23 mouse cellular contexts compared by ENCODE assay signal in the genomic region with DNA sequence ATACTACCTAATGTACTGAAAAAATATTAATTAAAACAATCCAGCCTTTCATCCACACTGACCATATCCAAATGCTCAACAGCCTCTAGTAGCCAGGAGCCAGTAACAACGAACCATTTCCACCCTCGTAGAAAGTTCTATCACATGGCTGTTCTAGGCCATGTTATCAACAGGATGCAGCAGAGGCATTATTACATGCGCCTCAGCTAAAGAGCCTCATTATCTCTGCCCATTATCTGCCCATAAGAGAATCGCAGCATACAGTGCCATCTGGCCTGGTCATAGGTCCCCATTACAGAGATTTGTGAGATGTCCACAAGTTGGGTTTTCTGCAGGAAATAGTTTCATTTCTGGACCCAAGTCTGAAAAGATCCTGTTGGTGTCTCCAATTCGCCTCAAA. TPM values are rescaled to one million over a fixed set of nuclear protein-coding genes. Genes with fewer than 3 reads are reported as not detected.
DNase-seq lines count a peak whose midpoint lies in the region; ATAC-seq and TF ChIP-seq lines count a peak whose summit lies in the region.
"Had no signal": no experiment of that assay in that cellular context is flagged by ENCODE, and none has a peak within 500 bp of the region (broad histone marks: within the 10 kb centered on the region; RNA-seq: fewer than 3 reads in every experiment).

No protein-coding gene starts in this region.

- no peak for TF ChIP-seq EP300 in stomach, postnatal 0 days (optimal IDR thresholded peaks at IDR 0.05)

- H3K27ac ChIP-seq in stomach, postnatal 0 days (replicated peaks) = no peak overlapping the region
- H3K27ac ChIP-seq: embryonic facial prominence, embryonic 15.5 days; forebrain, embryonic 10.5 days; heart, adult 2 months; hindbrain, embryonic 10.5 days; hindbrain, embryonic 14.5 days had no signal

- H3K4me2 ChIP-seq in stomach, postnatal 0 days (replicated peaks; ENCODE audit: low read depth) = no peak overlapping the region
- H3K4me2 ChIP-seq: embryonic facial prominence, embryonic 15.5 days; heart, embryonic 12.5 days; hindbrain, embryonic 14.5 days had no signal

- no peaks in the 10 kb centered on the region for H3K9me3 ChIP-seq in stomach, postnatal 0 days (ENCODE audit: control insufficient read depth, low read length)
- H3K9me3 ChIP-seq: embryonic facial prominence, embryonic 15.5 days; forebrain, embryonic 10.5 days; heart, embryonic 12.5 days; hindbrain, embryonic 10.5 days had no signal

- H3K36me3 ChIP-seq in stomach, postnatal 0 days (ENCODE audit: control insufficient read depth, insufficient read depth, low read length) = peaks cover 6% of the 10 kb centered on the region; the same call in 1 of the 2 replicates

- WGBS in stomach, postnatal 0 days = 90% methylated on average over 5 of the region's 5 CpGs

- peak; percentile 88 for ATAC-seq in common myeloid progenitor, adult 5-6 weeks (replicated peaks; ENCODE audit: low read depth, poor library complexity, severe bottlenecking)
- peak; percentile 94 for ATAC-seq in megakaryocyte progenitor cell, adult 5-6 weeks (replicated peaks; ENCODE audit: poor library complexity)
- no peak for ATAC-seq in stomach, postnatal 0 days (ENCODE audit: low FRiP score, low TSS enrichment)
- ATAC-seq: forebrain, embryonic 14.5 days had no signal

- DNase-seq in heart, adult 11 months = peak; percentile 77
- no peak for DNase-seq in heart, adult 8-10 months (ENCODE audit: low spot score)
- peak; percentile 71 for DNase-seq in 416B (ENCODE audit: low read depth)
- no peak for DNase-seq in stomach, postnatal 0 days (ENCODE audit: low spot score)
- DNase-seq in kidney, postnatal 36 days = no peak
- DNase-seq: adrenal gland, adult 8-10 months; adrenal gland, postnatal 36 days; cerebellum, adult 2 months; cerebellum, postnatal 10 days; embryo, embryonic 11 days; heart, adult 2 months had no signal

- TF ChIP-seq CTCF in stomach, postnatal 0 days (IDR thresholded peaks at IDR 0.05; ENCODE audit: low read depth) = no peak

- H3K9ac ChIP-seq in stomach, postnatal 0 days (ENCODE audit: low read length) = no peak overlapping the region
- H3K9ac ChIP-seq: embryonic facial prominence, embryonic 15.5 days; heart, embryonic 12.5 days; hindbrain, embryonic 14.5 days had no signal

- H3K27me3 ChIP-seq in stomach, postnatal 0 days (ENCODE audit: control insufficient read depth, insufficient read depth, low read length) = no peaks in the 10 kb centered on the region
- H3K27me3 ChIP-seq: embryonic facial prominence, embryonic 15.5 days; heart, embryonic 12.5 days had no signal

- no peaks in the 10 kb centered on the region for H3K4me1 ChIP-seq in stomach, postnatal 0 days (replicated peaks; ENCODE audit: control insufficient read depth, insufficient read depth)
- H3K4me1 ChIP-seq: embryonic facial prominence, embryonic 15.5 days; forebrain, embryonic 10.5 days; heart, embryonic 12.5 days; hindbrain, embryonic 10.5 days had no signal

- H3K4me3 ChIP-seq in stomach, postnatal 0 days (ENCODE audit: low read depth, low read length) = no peak overlapping the region
- H3K4me3 ChIP-seq: embryonic facial prominence, embryonic 15.5 days; erythroblast, embryonic 14.5 days; forebrain, embryonic 10.5 days; heart, adult 2 months; heart, embryonic 12.5 days; hindbrain, embryonic 10.5 days had no signal

RNA-seq across cellular contexts. Expression of a gene that starts 37.9 kb away (rescaled TPM):
- total RNA-seq in heart, adult 8-10 months (2022) = 10 to 100 TPM; 18.0 to 18.6 (median 18.4) TPM
- 50.1 and 53.4 TPM in 2 replicates for total RNA-seq in common myeloid progenitor, adult 5-6 weeks (2017)
- total RNA-seq in megakaryocyte progenitor cell, adult 5-6 weeks (2015) = 34.4 and 38.1 TPM in 2 replicates
- 31.5 and 42.6 TPM in 2 replicates for total RNA-seq in megakaryocyte progenitor cell, adult 5-6 weeks (2017)
- 10.6 and 11.3 TPM in 2 replicates for polyA plus RNA-seq in stomach, postnatal 0 days (2015; fragmentation: Nextera tagmentation; extraction: Ambion mirVana)

RNA-seq across cellular contexts. Expression of a gene that starts 41.9 kb away (rescaled TPM):
- not detected for total RNA-seq in heart, adult 8-10 months (2022)
- not detected in 2 replicates for total RNA-seq in common myeloid progenitor, adult 5-6 weeks (2017)
- total RNA-seq in megakaryocyte progenitor cell, adult 5-6 weeks (2015) = not detected in 2 replicates
- not detected in 2 replicates for total RNA-seq in megakaryocyte progenitor cell, adult 5-6 weeks (2017)
- polyA plus RNA-seq in stomach, postnatal 0 days (2015; fragmentation: Nextera tagmentation; extraction: Ambion mirVana) = 0.85 and 1.0 TPM in 2 replicates
- total RNA-seq: adrenal gland, adult 8-10 months; adrenal gland, postnatal 36 days; gastrocnemius, adult 8-10 months; heart, adult 2 months; heart, postnatal 25 days had no signal
- polyA plus RNA-seq: cerebellum, adult 2 months; erythroblast, embryonic 14.5 days; forebrain, embryonic 10.5 days; forebrain, embryonic 14.5 days; heart, embryonic 16.5 days; hindbrain, embryonic 14.5 days had no signal

Comparison
In these comparisons a context has a peak if more than half of its experiments do, and no peak if none do; other contexts are left out.
1. DNase-seq: peak in heart, adult 11 months (single experiment) and 416B (single experiment); none in heart, adult 8-10 months (single experiment), stomach, postnatal 0 days (single experiment) and kidney, postnatal 36 days (0 of 2).